Mouse (Mus musculus): ENCODE measurements around the gene Ptprf.

- no peak for TF ChIP-seq CTCF (IDR thresholded peaks at IDR 0.05; ENCODE audit: borderline replicate concordance, extremely low read depth, insufficient read depth, insufficient read length)
- no peak for TF ChIP-seq POLR2A (IDR thresholded peaks at IDR 0.05; ENCODE audit: borderline replicate concordance, extremely low read depth, insufficient read depth, insufficient read length, poor library complexity, severe bottlenecking)
Observed at GRCm38 (mm10) chr4:118259782-118260463, 31.3 kb downstream of the Ptprf start.

Data from brain, embryonic 14.5 days (tissue).